Mouse (Mus musculus) heart, embryonic 14.5 days (tissue): ENCODE results near the gene Plce1. TPM values are rescaled to one million over a fixed set of nuclear protein-coding genes. Genes with fewer than 3 reads are reported as not detected.

Source experiments
- ATAC-seq: fragments of 200-750 bp; cut with Nextera tagmentation; 2 replicates; pipeline ENCODE4 v1.8.0; 2017; ENCODE audit warnings: low read depth, moderate TSS enrichment; ENCODE audit not compliant: insufficient number of reproducible peaks, insufficient read depth, low FRiP score
- H3K27ac ChIP-seq, 2 experiments: fragments of 200-500 bp in 1 of 2; fragments of 300-500 bp in 1 of 2; sonication (generic) in 1 of 2; replicated peaks in 1 of 2; 2 replicates each; pipeline ENCODE4 v1.5.1; 2012 to 2014; ENCODE audit warnings: low read depth in 2 of 2, low read length in 2 of 2, control low read depth in 1 of 2, mild to moderate bottlenecking in 1 of 2, mixed read lengths in 1 of 2; ENCODE audit not compliant: control insufficient read depth in 1 of 2, insufficient read depth in 1 of 2
- H3K27me3 ChIP-seq: fragments of 300-500 bp; sonication (generic); 2 replicates; pipeline ENCODE4 v1.6.1; 2014; ENCODE audit warnings: mild to moderate bottlenecking, low read length, control low read depth; ENCODE audit not compliant: control insufficient read depth, insufficient read depth
- H3K36me3 ChIP-seq: fragments of 300-500 bp; sonication (generic); 2 replicates; pipeline ENCODE4 v1.6.1; 2014; ENCODE audit warnings: mild to moderate bottlenecking, control low read depth, low read length, mixed read lengths; ENCODE audit not compliant: control insufficient read depth, insufficient read depth
- H3K4me1 ChIP-seq, 2 experiments: fragments of 200-500 bp in 1 of 2; fragments of 300-500 bp in 1 of 2; sonication (generic) in 1 of 2; 2 replicates each; pipeline ENCODE4 v1.6.1; 2012 to 2014; ENCODE audit warnings: low read length in 2 of 2, control low read depth in 1 of 2, mixed read lengths in 1 of 2; ENCODE audit not compliant: control insufficient read depth in 2 of 2, insufficient read depth in 2 of 2
- H3K4me2 ChIP-seq: fragments of 300-500 bp; sonication (generic); 2 replicates; pipeline ENCODE4 v1.6.1; 2014; ENCODE audit warnings: mild to moderate bottlenecking, low read length
- H3K4me3 ChIP-seq, 2 experiments: fragments of 200-500 bp in 1 of 2; fragments of 300-500 bp in 1 of 2; sonication (generic) in 1 of 2; 2 replicates each; pipeline ENCODE4 v1.5.1; 2012 to 2014; ENCODE audit warnings: low read length in 2 of 2, mild to moderate bottlenecking in 2 of 2, control low read depth in 1 of 2, low read depth in 1 of 2, moderate library complexity in 1 of 2; ENCODE audit not compliant: control insufficient read depth in 1 of 2, insufficient read depth in 1 of 2
- H3K9ac ChIP-seq: fragments of 300-500 bp; sonication (generic); 2 replicates; pipeline ENCODE4 v1.6.1; 2014; ENCODE audit warnings: mild to moderate bottlenecking, low read length
- H3K9me3 ChIP-seq: fragments of 300-500 bp; sonication (generic); 2 replicates; pipeline ENCODE4 v1.6.1; 2016; ENCODE audit warnings: low read length, control low read depth; ENCODE audit not compliant: control insufficient read depth
- WGBS: fragments of 180-500 bp; shearing (Covaris S2); extraction: QIAGEN DNeasy Blood & Tissue Kit; methylation state at CpG from one replicate; pipeline ENCODE4 v1.1.7; 2014; 5-methylcytosine and 5-hydroxymethylcytosine counted together
- polyA plus RNA-seq: library from polyadenylated mRNA; unstranded; fragments of >200 nt; fragmentation: Nextera tagmentation; extraction: Ambion mirVana; gene quantifications from 2 replicates; pipeline ENCODE4 v1.2.1, GENCODE M21; 2014

Plce1 gene
- polyA plus RNA-seq, 1 experiment from 2014 or later = 7.8 TPM

- no peak for ATAC-seq
- Histone ChIP-seq H3K27me3 (no peaks in the 10 kb centered on the region), H3K4me2 (no peak overlapping the region), H3K9me3 (no peaks in the 10 kb centered on the region), H3K9ac (0 out of 2 replicates have a peak overlapping the region, but pooled peaks have one; percentile 44), H3K36me3 (no peaks in the 10 kb centered on the region), H3K4me1 (peaks cover 12 to 25% of the 10 kb centered on the region in 2 experiments), H3K27ac (no peak overlapping the region), H3K4me3 (no peak overlapping the region)
Measured at GRCm38 (mm10) chr19:38566156-38566555, 85.2 kb downstream of the Plce1 start.

- Histone ChIP-seq H3K9ac (peak overlapping the region; percentile 44; the same call in 1 of the 2 replicates), H3K9me3 (no peaks in the 10 kb centered on the region), H3K27ac (0 out of 4 replicates have a peak overlapping the region, but pooled peaks of 1 of the 2 experiments have one; percentile 14), H3K4me1 (peaks cover 12 to 25% of the 10 kb centered on the region in 2 experiments), H3K4me3 (no peak overlapping the region), H3K4me2 (peak overlapping the region; percentile 52), H3K27me3 (no peaks in the 10 kb centered on the region), H3K36me3 (no peaks in the 10 kb centered on the region)
- WGBS = 16% methylated on average over 7 of the region's 7 CpGs
- ATAC-seq = no peak
Measured at GRCm38 (mm10) chr19:38566752-38567151, 85.8 kb downstream of the Plce1 start.

GRCm38 (mm10) chr19:38567331-38567730 is 86.4 kb downstream of the Plce1 start:
- Histone ChIP-seq H3K36me3 (no peaks in the 10 kb centered on the region), H3K27me3 (no peaks in the 10 kb centered on the region), H3K9ac (no peak overlapping the region), H3K4me2 (peak overlapping the region; percentile 52), H3K4me1 (peaks cover 12 to 25% of the 10 kb centered on the region in 2 experiments), H3K27ac (no peak overlapping the region), H3K9me3 (no peaks in the 10 kb centered on the region), H3K4me3 (no peak overlapping the region)
- no peak for ATAC-seq
- 50% methylated on average over 5 of the region's 5 CpGs for WGBS

- no peak for ATAC-seq
- no peaks in the 10 kb centered on the region for H3K9me3 ChIP-seq
Measured at GRCm38 (mm10) chr19:38578554-38579146, 97.7 kb downstream of the Plce1 start.

GRCm38 (mm10) chr19:38582861-38583260 is 102.0 kb downstream of the Plce1 start:
- no peak for ATAC-seq
- no peak overlapping the region for H3K27ac ChIP-seq
- 72% methylated on average over 1 of the region's 1 CpGs for WGBS
- H3K9me3 ChIP-seq = no peaks in the 10 kb centered on the region
- H3K4me3 ChIP-seq = no peak overlapping the region
- no peak overlapping the region for H3K9ac ChIP-seq
- H3K27me3 ChIP-seq = no peaks in the 10 kb centered on the region
- peaks cover 10 to 21% of the 10 kb centered on the region in 2 experiments for H3K4me1 ChIP-seq
- H3K4me2 ChIP-seq = no peak overlapping the region
- no peaks in the 10 kb centered on the region for H3K36me3 ChIP-seq

More at GRCm38 (mm10) chr19:38578554-38579146, 97.7 kb downstream of the Plce1 start:
- WGBS = 22% methylated on average over 8 of the region's 8 CpGs
- Histone ChIP-seq H3K36me3 (no peaks in the 10 kb centered on the region), H3K27me3 (no peaks in the 10 kb centered on the region), H3K9ac (no peak overlapping the region), H3K4me2 (no peak overlapping the region), H3K4me3 (no peak overlapping the region), H3K4me1 (peaks cover 2 to 3% of the 10 kb centered on the region in 2 experiments; a peak in 2 of 4 replicates), H3K27ac (no peak overlapping the region)

GRCm38 (mm10) chr19:38587559-38587958 is 106.7 kb downstream of the Plce1 start:
- Histone ChIP-seq H3K27ac (peak overlapping the region; percentile 76 to 77), H3K9ac (peak overlapping the region; percentile 42; the same call in 1 of the 2 replicates)

GRCm38 (mm10) chr19:38589466-38589865 is 108.6 kb downstream of the Plce1 start:
- H3K4me1 ChIP-seq = peaks cover 18 to 49% of the 10 kb centered on the region in 2 experiments
- no peak overlapping the region for H3K4me2 ChIP-seq
- no peaks in the 10 kb centered on the region for H3K9me3 ChIP-seq
- no peaks in the 10 kb centered on the region for H3K27me3 ChIP-seq
- no peak overlapping the region for H3K27ac ChIP-seq
- no peak for ATAC-seq
- no peak overlapping the region for H3K9ac ChIP-seq
- no peaks in the 10 kb centered on the region for H3K36me3 ChIP-seq
- WGBS = 74% methylated on average over 5 of the region's 5 CpGs
- H3K4me3 ChIP-seq = no peak overlapping the region

More at GRCm38 (mm10) chr19:38587559-38587958, 106.7 kb downstream of the Plce1 start:
- H3K4me1 ChIP-seq = peaks cover 18 to 48% of the 10 kb centered on the region in 2 experiments
- no peak overlapping the region for H3K4me3 ChIP-seq
- WGBS = 9% methylated on average over 5 of the region's 5 CpGs
- H3K4me2 ChIP-seq = 0 out of 2 replicates have a peak overlapping the region, but pooled peaks have one; percentile 16
- H3K9me3 ChIP-seq = no peaks in the 10 kb centered on the region
- no peaks in the 10 kb centered on the region for H3K27me3 ChIP-seq
- H3K36me3 ChIP-seq = no peaks in the 10 kb centered on the region
- peak; percentile 56; the same call in 1 of the 2 replicates for ATAC-seq
